16 mouse cellular contexts compared by ENCODE assay signal in the genomic region with DNA sequence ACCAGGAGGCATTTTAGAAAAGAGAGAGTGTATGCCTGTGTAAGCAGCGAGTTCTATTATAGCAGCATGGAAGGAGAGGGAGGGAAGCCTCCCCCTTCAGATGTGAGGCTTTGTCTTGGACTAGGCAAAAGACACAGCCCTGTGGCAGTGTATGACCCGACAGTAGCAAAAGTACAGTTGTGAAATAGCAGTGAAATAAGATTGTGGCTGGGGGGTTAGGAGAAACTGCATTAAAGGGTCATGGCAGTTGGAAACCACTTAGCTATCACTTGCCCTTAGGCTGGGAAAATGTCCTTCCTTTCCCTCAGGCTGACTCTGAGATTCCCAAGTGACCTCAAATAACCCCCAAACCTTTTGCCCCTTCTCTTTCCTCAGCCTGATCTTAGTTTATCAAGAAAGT.
DNase-seq lines count a peak whose midpoint lies in the region; ATAC-seq lines count a peak whose summit lies in the region.
"Had no signal": no experiment of that assay in that cellular context is flagged by ENCODE, and none has a peak within 500 bp of the region (broad histone marks: within the 10 kb centered on the region; RNA-seq: fewer than 3 reads in every experiment).

No protein-coding gene starts in this region.

- peak; percentile 57; the same call in 1 of the 2 replicates for ATAC-seq in granulocyte monocyte progenitor cell, adult 5-6 weeks (replicated peaks; ENCODE audit: poor library complexity, severe bottlenecking)
- no peak for ATAC-seq in megakaryocyte, adult 5-6 weeks (ENCODE audit: poor library complexity, severe bottlenecking)
- ATAC-seq: forebrain, embryonic 14.5 days; forebrain, embryonic 16.5 days had no signal

- peak; percentile 3 for DNase-seq in retina, postnatal 1 day
- DNase-seq in retina, embryonic 14.5 days (ENCODE audit: low spot score), result no peak
- no peak for DNase-seq in adrenal gland, adult 8-10 months
- DNase-seq: adrenal gland, postnatal 10 days; adrenal gland, postnatal 25 days; cerebellum, adult 11 months; cerebellum, adult 18-20 months; cerebellum, adult 8-10 months; cerebellum, adult 9-11 months; cerebellum, postnatal 14 days; cerebellum, postnatal 36 days; embryo, embryonic 11 days had no signal
